Mouse (Mus musculus): ENCODE measurements around the gene Zc3h7b. TPM values are rescaled to one million over a fixed set of nuclear protein-coding genes. Genes with fewer than 3 reads are reported as not detected.

Zc3h7b gene
- total RNA-seq, 1 experiment = 22.5 TPM

- TF ChIP-seq ZC3H11A (IDR thresholded peaks at IDR 0.05; ENCODE audit: borderline replicate concordance, low read depth, low read length) (no peak), CHD2 (IDR thresholded peaks at IDR 0.05; ENCODE audit: low read depth, low read length) (no peak)
- no peak for DNase-seq (ENCODE audit: low read depth, low spot score)
- H3K4me3 ChIP-seq (ENCODE audit: insufficient read depth in 1 of 2, low read depth in 1 of 2, low read length in 2 of 2, poor library complexity in 1 of 2, severe bottlenecking in 1 of 2) = no peak overlapping the region
- H3K27ac ChIP-seq (ENCODE audit: insufficient read depth, low read depth, low read length, poor library complexity, severe bottlenecking) = no peak overlapping the region
- peaks cover 7 to 10% of the 10 kb centered on the region in 2 experiments; a peak in 3 of 4 replicates for H3K4me1 ChIP-seq (ENCODE audit: control insufficient read depth in 2 of 2, insufficient read depth in 2 of 2, low read length in 2 of 2, poor library complexity in 1 of 2)
- no peak overlapping the region for H3K9ac ChIP-seq (ENCODE audit: insufficient read depth, low read depth, low read length, poor library complexity, severe bottlenecking)
- H3K36me3 ChIP-seq (ENCODE audit: control insufficient read depth, insufficient read depth, low read length, poor library complexity, severe bottlenecking) = peaks cover 41% of the 10 kb centered on the region
- in situ Hi-C loops (cut with MboI; ENCODE audit: low sequenced_read_pairs in 2 of 2, unreplicated experiment in 2 of 2) = no loop called here
- H3K9me3 ChIP-seq (ENCODE audit: control insufficient read depth, insufficient read depth, low read depth, low read length) = no peaks in the 10 kb centered on the region
Observed at GRCm38 (mm10) chr15:81725965-81726364, 18.9 kb upstream of the Zc3h7b start.

- H3K4me1 ChIP-seq (ENCODE audit: control insufficient read depth in 2 of 2, insufficient read depth in 2 of 2, low read length in 2 of 2, poor library complexity in 1 of 2) = peaks cover 7% of the 10 kb centered on the region in 2 experiments; a peak in 2 of 4 replicates
- TF ChIP-seq MAFK (IDR thresholded peaks at IDR 0.05; ENCODE audit: insufficient read depth, low read depth, low read length) = no peak
- no peak for TF ChIP-seq ZC3H11A (IDR thresholded peaks at IDR 0.05; ENCODE audit: borderline replicate concordance, low read depth, low read length)
- no peak for TF ChIP-seq ZNF384 (IDR thresholded peaks at IDR 0.05; ENCODE audit: low read depth, low read length)
- TF ChIP-seq CHD2 (IDR thresholded peaks at IDR 0.05; ENCODE audit: low read depth, low read length) = no peak
- no peak for TF ChIP-seq HCFC1 (IDR thresholded peaks at IDR 0.05; ENCODE audit: borderline replicate concordance, insufficient read depth, low read length)
- no peaks in the 10 kb centered on the region for H3K9me3 ChIP-seq (ENCODE audit: control insufficient read depth, insufficient read depth, low read depth, low read length)
- H3K9ac ChIP-seq (ENCODE audit: insufficient read depth, low read depth, low read length, poor library complexity, severe bottlenecking) = peak overlapping the region; percentile 97
- H3K4me3 ChIP-seq (ENCODE audit: insufficient read depth in 1 of 2, low read depth in 1 of 2, low read length in 2 of 2, poor library complexity in 1 of 2, severe bottlenecking in 1 of 2) = peak overlapping the region; percentile 92 to 95
- H3K27ac ChIP-seq (ENCODE audit: insufficient read depth, low read depth, low read length, poor library complexity, severe bottlenecking) = peak overlapping the region; percentile 73
- DNase-seq (ENCODE audit: low read depth, low spot score) = no peak
- peaks cover 13% of the 10 kb centered on the region for H3K36me3 ChIP-seq (ENCODE audit: control insufficient read depth, insufficient read depth, low read length, poor library complexity, severe bottlenecking)
- in situ Hi-C loops (cut with MboI; ENCODE audit: low sequenced_read_pairs in 2 of 2, unreplicated experiment in 2 of 2) = no loop called here
Observed at GRCm38 (mm10) chr15:81729241-81729791, 15.5 kb upstream of the Zc3h7b start.

- Histone ChIP-seq H3K36me3 (ENCODE audit: control insufficient read depth, insufficient read depth, low read length, poor library complexity, severe bottlenecking) (peaks cover 9% of the 10 kb centered on the region), H3K4me1 (ENCODE audit: control insufficient read depth in 2 of 2, insufficient read depth in 2 of 2, low read length in 2 of 2, poor library complexity in 1 of 2) (peaks cover 5 to 7% of the 10 kb centered on the region in 2 experiments; a peak in 2 of 4 replicates), H3K27ac (ENCODE audit: insufficient read depth, low read depth, low read length, poor library complexity, severe bottlenecking) (peak overlapping the region; percentile 73), H3K9me3 (ENCODE audit: control insufficient read depth, insufficient read depth, low read depth, low read length) (no peaks in the 10 kb centered on the region), H3K9ac (ENCODE audit: insufficient read depth, low read depth, low read length, poor library complexity, severe bottlenecking) (peak overlapping the region; percentile 97), H3K4me3 (ENCODE audit: insufficient read depth in 1 of 2, low read depth in 1 of 2, low read length in 2 of 2, poor library complexity in 1 of 2, severe bottlenecking in 1 of 2) (peak overlapping the region; percentile 92 to 95)
- TF ChIP-seq ZC3H11A (IDR thresholded peaks at IDR 0.05; ENCODE audit: borderline replicate concordance, low read depth, low read length) (no peak), ZNF384 (IDR thresholded peaks at IDR 0.05; ENCODE audit: low read depth, low read length) (peak; percentile 91), HCFC1 (IDR thresholded peaks at IDR 0.05; ENCODE audit: borderline replicate concordance, insufficient read depth, low read length) (peak; percentile 98), CHD2 (IDR thresholded peaks at IDR 0.05; ENCODE audit: low read depth, low read length) (0 out of 2 replicates have a peak, but pooled peaks have one; percentile 57), MAFK (IDR thresholded peaks at IDR 0.05; ENCODE audit: insufficient read depth, low read depth, low read length) (0 out of 2 replicates have a peak, but pooled peaks have one; percentile 34)
- DNase-seq (ENCODE audit: low read depth, low spot score) = peak; percentile 97
- in situ Hi-C loops (cut with MboI; ENCODE audit: low sequenced_read_pairs in 2 of 2, unreplicated experiment in 2 of 2) = no loop called here
Observed at GRCm38 (mm10) chr15:81729792-81730635, 14.8 kb upstream of the Zc3h7b start.

- H3K9me3 ChIP-seq (ENCODE audit: control insufficient read depth, insufficient read depth, low read depth, low read length) = no peaks in the 10 kb centered on the region
- H3K27ac ChIP-seq (ENCODE audit: insufficient read depth, low read depth, low read length, poor library complexity, severe bottlenecking) = no peak overlapping the region
- in situ Hi-C loops (cut with MboI; ENCODE audit: low sequenced_read_pairs in 2 of 2, unreplicated experiment in 2 of 2) = no loop called here
- H3K4me3 ChIP-seq (ENCODE audit: insufficient read depth in 1 of 2, low read depth in 1 of 2, low read length in 2 of 2, poor library complexity in 1 of 2, severe bottlenecking in 1 of 2) = no peak overlapping the region
- H3K9ac ChIP-seq (ENCODE audit: insufficient read depth, low read depth, low read length, poor library complexity, severe bottlenecking) = no peak overlapping the region
- TF ChIP-seq CHD2 (IDR thresholded peaks at IDR 0.05; ENCODE audit: low read depth, low read length) (no peak), MAFK (IDR thresholded peaks at IDR 0.05; ENCODE audit: insufficient read depth, low read depth, low read length) (no peak), ZC3H11A (IDR thresholded peaks at IDR 0.05; ENCODE audit: borderline replicate concordance, low read depth, low read length) (no peak), ZNF384 (IDR thresholded peaks at IDR 0.05; ENCODE audit: low read depth, low read length) (no peak), HCFC1 (IDR thresholded peaks at IDR 0.05; ENCODE audit: borderline replicate concordance, insufficient read depth, low read length) (no peak)
- no peak for DNase-seq (ENCODE audit: low read depth, low spot score)
- 0 out of 4 replicates have a peak, but pooled peaks cover 0 to 2% of the 10 kb centered on the region in 2 experiments for H3K4me1 ChIP-seq (ENCODE audit: control insufficient read depth in 2 of 2, insufficient read depth in 2 of 2, low read length in 2 of 2, poor library complexity in 1 of 2)
- H3K36me3 ChIP-seq (ENCODE audit: control insufficient read depth, insufficient read depth, low read length, poor library complexity, severe bottlenecking) = no peaks in the 10 kb centered on the region
Observed at GRCm38 (mm10) chr15:81735075-81735474, 9.8 kb upstream of the Zc3h7b start.
